ENCODE assay signal across 16 mouse cellular contexts in genomic region chrX:11691019-11691418, GRCm38 (mm10).
"Had no signal": no experiment of that assay in that cellular context is flagged by ENCODE, and none has a peak within 500 bp of the region (broad histone marks: within the 10 kb centered on the region; RNA-seq: fewer than 3 reads in every experiment).

No protein-coding gene starts in this region.

- H3K27ac ChIP-seq: liver, embryonic 12.5 days; liver, embryonic 14.5 days; midbrain, embryonic 13.5 days; midbrain, embryonic 15.5 days; neural tube, embryonic 13.5 days; neural tube, embryonic 15.5 days had no signal

- DNase-seq: lung, adult 18-20 months; lung, postnatal 4 days; right cerebral cortex, adult 18-20 months; right cerebral cortex, postnatal 25 days; right cerebral cortex, postnatal 4 days; spleen, adult 18-20 months; thymus, adult 18-20 months; thymus, postnatal 14 days; thymus, postnatal 36 days had no signal

- H3K4me1 ChIP-seq: neural tube, embryonic 15.5 days had no signal

- H3K36me3 ChIP-seq: liver, embryonic 12.5 days; midbrain, embryonic 13.5 days; midbrain, embryonic 15.5 days; neural tube, embryonic 13.5 days; neural tube, embryonic 15.5 days had no signal

- H3K9ac ChIP-seq: liver, embryonic 12.5 days; liver, embryonic 14.5 days; midbrain, embryonic 13.5 days; midbrain, embryonic 15.5 days; neural tube, embryonic 13.5 days; neural tube, embryonic 15.5 days had no signal

- H3K4me2 ChIP-seq: liver, embryonic 12.5 days; midbrain, embryonic 11.5 days; midbrain, embryonic 13.5 days; midbrain, embryonic 15.5 days; neural tube, embryonic 13.5 days had no signal

- H3K9me3 ChIP-seq: liver, embryonic 12.5 days; midbrain, embryonic 13.5 days; midbrain, embryonic 15.5 days; neural tube, embryonic 13.5 days; neural tube, embryonic 15.5 days had no signal

- ATAC-seq: liver, embryonic 12.5 days; midbrain, embryonic 15.5 days had no signal

- H3K27me3 ChIP-seq: liver, embryonic 12.5 days; midbrain, embryonic 15.5 days; neural tube, embryonic 13.5 days; neural tube, embryonic 15.5 days had no signal

- H3K4me3 ChIP-seq: liver, embryonic 12.5 days; midbrain, embryonic 13.5 days; midbrain, embryonic 15.5 days; neural tube, embryonic 13.5 days; neural tube, embryonic 15.5 days had no signal
